Mouse (Mus musculus) liver, embryonic 11.5 days (tissue): ENCODE measurements around the gene Flt4. TPM values are rescaled to one million over a fixed set of nuclear protein-coding genes. Genes with fewer than 3 reads are reported as not detected.

Experiments used
- ATAC-seq: fragments of 200-750 bp; cut with Nextera tagmentation; replicated peaks from 2 replicates; pipeline ENCODE4 v1.8.0; 2017; ENCODE audit warnings: moderate number of reproducible peaks, mild to moderate bottlenecking, moderate TSS enrichment, moderate library complexity; ENCODE audit not compliant: low FRiP score
- DNase-seq: peaks from one replicate; pipeline ENCODE4 v3.0.0-alpha.2; 2017; ENCODE audit warnings: low spot score
- H3K27ac ChIP-seq: fragments of 300-500 bp; sonication (generic); 2 replicates; pipeline ENCODE4 v1.5.1; 2014; ENCODE audit warnings: mild to moderate bottlenecking, low read depth, low read length, control low read depth
- H3K27me3 ChIP-seq: fragments of 300-500 bp; sonication (generic); replicated peaks from 2 replicates; pipeline ENCODE4 v1.6.1; 2014; ENCODE audit warnings: low read length, mixed read lengths; ENCODE audit not compliant: control insufficient read depth, insufficient read depth
- H3K36me3 ChIP-seq: fragments of 300-500 bp; sonication (generic); 2 replicates; pipeline ENCODE4 v1.6.1; 2014; ENCODE audit warnings: mild to moderate bottlenecking, low read length, moderate library complexity, mixed read lengths; ENCODE audit not compliant: control insufficient read depth, insufficient read depth
- H3K4me1 ChIP-seq: fragments of 300-500 bp; sonication (generic); replicated peaks from 2 replicates; pipeline ENCODE4 v1.6.1; 2014; ENCODE audit warnings: low read length, mixed read lengths; ENCODE audit not compliant: control insufficient read depth, insufficient read depth
- H3K4me2 ChIP-seq: fragments of 300-500 bp; sonication (generic); 2 replicates; pipeline ENCODE4 v1.6.1; 2014; ENCODE audit warnings: mild to moderate bottlenecking, control low read depth, moderate library complexity
- H3K4me3 ChIP-seq: fragments of 300-500 bp; sonication (generic); 2 replicates; pipeline ENCODE4 v1.5.1; 2014; ENCODE audit warnings: low read depth, low read length, control low read depth
- H3K9ac ChIP-seq: fragments of 300-500 bp; sonication (generic); 2 replicates; pipeline ENCODE4 v1.6.1; 2014; ENCODE audit warnings: low read depth, low read length, control low read depth
- H3K9me3 ChIP-seq: fragments of 300-500 bp; sonication (generic); 2 replicates; pipeline ENCODE4 v1.6.1; 2016; ENCODE audit warnings: low read length, inconsistent platforms, mixed read lengths; ENCODE audit not compliant: control insufficient read depth
- WGBS: fragments of 180-500 bp; shearing (Covaris S2); extraction: QIAGEN DNeasy Blood & Tissue Kit; methylation state at CpG from one replicate; pipeline ENCODE4 v1.1.7; 2014; 5-methylcytosine and 5-hydroxymethylcytosine counted together
- polyA plus RNA-seq: library from polyadenylated mRNA; unstranded; fragments of >200 nt; fragmentation: Nextera tagmentation; extraction: Ambion mirVana; gene quantifications from 2 replicates; pipeline ENCODE4 v1.2.1, GENCODE M21; 2014

The Flt4 gene
- polyA plus RNA-seq, 1 experiment from 2014 or later = 9.2 TPM

GRCm38 (mm10) chr11:49697779-49698178 is 88.7 kb downstream of the Flt4 start:
- DNase-seq = no peak
- 88% methylated on average over 5 of the region's 5 CpGs for WGBS
- no peak overlapping the region for H3K4me2 ChIP-seq
- no peaks in the 10 kb centered on the region for H3K27me3 ChIP-seq
- no peak overlapping the region for H3K4me3 ChIP-seq
- no peaks in the 10 kb centered on the region for H3K9me3 ChIP-seq
- ATAC-seq = no peak
- H3K4me1 ChIP-seq = no peaks in the 10 kb centered on the region
- H3K27ac ChIP-seq = no peak overlapping the region
- peaks cover 16% of the 10 kb centered on the region for H3K36me3 ChIP-seq
- no peak overlapping the region for H3K9ac ChIP-seq

- no peak overlapping the region for H3K4me2 ChIP-seq
- no peak overlapping the region for H3K9ac ChIP-seq
- no peak for DNase-seq
- H3K9me3 ChIP-seq = no peaks in the 10 kb centered on the region
- H3K27ac ChIP-seq = no peak overlapping the region
- 90% methylated on average over 1 of the region's 1 CpGs for WGBS
- H3K4me3 ChIP-seq = no peak overlapping the region
- no peak for ATAC-seq
- no peaks in the 10 kb centered on the region for H3K4me1 ChIP-seq
- H3K36me3 ChIP-seq = peaks cover 16% of the 10 kb centered on the region
- H3K27me3 ChIP-seq = no peaks in the 10 kb centered on the region
Observed at GRCm38 (mm10) chr11:49699079-49699478, 90.0 kb downstream of the Flt4 start.

- no peaks in the 10 kb centered on the region for H3K27me3 ChIP-seq
- DNase-seq (no peak), ATAC-seq (no peak)
- H3K36me3 ChIP-seq = peaks cover 21% of the 10 kb centered on the region
- H3K27ac ChIP-seq = no peak overlapping the region
- H3K4me1 ChIP-seq = no peaks in the 10 kb centered on the region; the same call in 1 of the 2 replicates
- 98% methylated on average over 8 of the region's 8 CpGs for WGBS
- H3K9ac ChIP-seq = no peak overlapping the region
- no peak overlapping the region for H3K4me2 ChIP-seq
- no peak overlapping the region for H3K4me3 ChIP-seq
- H3K9me3 ChIP-seq = no peaks in the 10 kb centered on the region
Observed at GRCm38 (mm10) chr11:49702014-49702413, 93.0 kb downstream of the Flt4 start.

Other genes starting within 250 kb of the Flt4 start
- gene Olfr1389, start 186.2 kb upstream of the Flt4 start, polyA plus RNA-seq = not detected in 2 replicates
- gene Olfr1388, start 172.6 kb upstream of the Flt4 start, polyA plus RNA-seq = 0.19 and 0.21 TPM in 2 replicates
- not detected in 2 replicates for gene Olfr1387, start 153.9 kb upstream of the Flt4 start, polyA plus RNA-seq
- not detected in 2 replicates for gene Olfr1386, start 144.2 kb upstream of the Flt4 start, polyA plus RNA-seq
- gene Olfr1385, start 120.2 kb upstream of the Flt4 start, polyA plus RNA-seq = not detected in 2 replicates
- gene Olfr1384, start 102.5 kb upstream of the Flt4 start, polyA plus RNA-seq = not detected in 2 replicates
- not detected in 2 replicates for gene Olfr1383, start 89.6 kb upstream of the Flt4 start, polyA plus RNA-seq
- gene Olfr1382, start 81.0 kb upstream of the Flt4 start, polyA plus RNA-seq = not detected in 2 replicates
- gene Olfr1381, start 65.8 kb upstream of the Flt4 start, polyA plus RNA-seq = not detected in 2 replicates
- not detected in 2 replicates for gene Olfr1380, start 52.4 kb upstream of the Flt4 start, polyA plus RNA-seq
- not detected in 2 replicates for gene Scgb3a1, start 54.3 kb downstream of the Flt4 start, polyA plus RNA-seq
- gene Cnot6, start 103.5 kb downstream of the Flt4 start, polyA plus RNA-seq = 34.8 and 35.9 TPM in 2 replicates
- 6.2 and 6.5 TPM in 2 replicates for gene Gfpt2, start 184.9 kb downstream of the Flt4 start, polyA plus RNA-seq
- gene Mapk9, start 237.5 kb downstream of the Flt4 start, polyA plus RNA-seq = 47.5 and 52.3 TPM in 2 replicates